Mouse (Mus musculus) retina, adult 2 months (tissue): ENCODE measurements around the gene Tradd.

Experiments used
- DNase-seq: peaks from one replicate; pipeline ENCODE4 v3.0.0-alpha.2; 2012; ENCODE audit warnings: low read depth, low spot score

Gene Tradd

GRCm38 (mm10) chr8:105270101-105270915 is 5.9 kb upstream of the Tradd start:
- DNase-seq: no peak

- DNase-seq: no peak
These were observed 5.1 kb upstream of the Tradd start, which contains the start of gene Hsf4 for GRCm38 (mm10) chr8:105269461-105269947. Gene Hsf4, plus strand, starts transcription at chr8:105269801.

DNA sequence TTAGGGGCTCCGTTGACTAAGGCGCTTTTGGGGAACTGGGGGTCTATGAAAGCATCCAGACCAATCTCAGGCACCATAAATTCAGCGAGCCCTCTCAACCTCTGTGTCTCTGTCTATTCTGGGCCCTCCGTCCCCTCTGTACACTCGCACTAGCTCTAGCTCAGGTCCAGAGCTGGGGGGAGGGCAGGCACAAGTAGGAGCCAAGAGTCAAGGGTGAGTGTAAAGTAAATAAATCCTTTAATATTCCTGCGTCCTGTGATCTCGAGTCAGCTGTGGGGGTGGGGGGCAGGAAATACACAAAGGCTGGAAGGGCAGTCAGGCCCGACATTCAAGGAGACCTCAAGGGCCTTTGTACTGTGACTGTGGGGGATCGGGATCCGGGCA is 4.7 kb upstream of the Tradd start:
- no peak for DNase-seq

DNA sequence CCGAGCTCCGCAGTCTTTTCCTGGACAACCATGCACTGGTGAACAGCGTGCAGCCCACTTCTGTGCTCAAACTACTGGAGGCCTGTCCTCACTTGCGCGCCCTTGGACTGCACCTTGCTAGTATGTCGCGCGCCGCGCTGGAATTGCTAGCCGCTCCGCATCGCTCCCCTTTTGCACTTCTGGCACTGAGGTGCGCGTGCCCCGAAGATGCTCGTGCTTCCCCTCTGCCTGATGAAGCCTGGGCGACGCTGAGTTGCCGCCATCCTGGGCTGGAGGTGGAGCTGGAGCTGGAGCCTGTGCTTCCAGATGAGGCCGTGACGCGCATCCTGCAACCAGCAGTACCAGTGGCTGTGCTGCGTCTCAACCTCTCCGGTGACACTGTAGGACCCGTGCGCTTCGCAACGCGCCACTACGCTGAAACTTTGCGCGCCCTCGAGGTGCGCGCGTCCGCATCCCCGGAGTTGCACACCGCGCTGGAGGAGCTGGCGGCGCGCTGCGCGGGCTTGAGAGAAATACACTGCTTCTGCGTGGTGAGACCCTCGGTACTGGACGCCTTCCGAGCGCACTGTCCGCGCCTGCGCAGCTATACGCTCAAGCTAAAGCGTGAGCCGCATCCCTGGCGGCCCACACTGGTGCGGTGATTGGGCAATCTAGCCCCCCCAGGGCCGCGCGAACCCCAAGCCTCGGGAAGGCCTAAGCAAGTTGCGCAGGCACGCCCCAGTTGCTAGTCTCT is 4.1 kb upstream of the Tradd start:
- no peak for DNase-seq

DNA sequence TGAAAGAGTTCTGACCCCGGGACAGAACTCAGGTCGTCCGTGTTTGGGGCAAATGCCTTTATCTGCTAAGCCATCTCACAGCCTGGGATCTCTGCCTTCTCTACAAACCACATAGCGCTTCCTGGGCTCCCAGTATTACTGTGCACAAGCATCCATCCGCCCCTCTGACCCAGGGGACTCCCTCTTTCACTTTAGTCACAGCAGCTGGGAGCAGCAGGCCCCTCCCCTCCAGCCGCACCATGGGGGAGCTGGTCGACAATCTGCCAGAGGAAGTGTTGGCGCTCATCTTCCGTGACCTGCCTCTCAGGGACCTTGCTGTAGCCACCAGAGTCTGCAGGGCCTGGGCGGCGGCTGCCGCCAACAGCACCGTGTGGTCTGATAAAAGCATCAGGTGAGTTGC is 2.4 kb upstream of the Tradd start:
- no peak for DNase-seq

DNA sequence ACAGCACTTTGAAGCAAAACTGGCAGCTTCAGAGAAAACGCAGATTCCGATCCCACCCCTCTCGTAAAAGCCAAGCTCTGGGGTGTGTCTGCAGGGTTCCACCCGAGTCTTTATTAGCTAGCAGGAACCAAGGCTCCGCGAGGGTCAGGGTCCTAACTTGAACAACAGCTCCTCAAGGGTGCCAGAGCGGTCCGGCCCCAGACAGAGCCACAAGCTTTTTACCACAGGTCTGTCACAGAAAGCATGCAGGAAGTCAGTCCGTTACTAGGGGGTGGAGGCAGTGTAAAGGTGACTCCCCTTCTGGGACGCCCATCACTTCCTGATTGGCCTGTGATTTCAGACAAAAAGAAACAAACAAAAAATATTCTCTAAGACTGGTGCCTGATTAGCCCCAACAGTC is 719 bp upstream of the Tradd start:
- DNase-seq: no peak

DNA sequence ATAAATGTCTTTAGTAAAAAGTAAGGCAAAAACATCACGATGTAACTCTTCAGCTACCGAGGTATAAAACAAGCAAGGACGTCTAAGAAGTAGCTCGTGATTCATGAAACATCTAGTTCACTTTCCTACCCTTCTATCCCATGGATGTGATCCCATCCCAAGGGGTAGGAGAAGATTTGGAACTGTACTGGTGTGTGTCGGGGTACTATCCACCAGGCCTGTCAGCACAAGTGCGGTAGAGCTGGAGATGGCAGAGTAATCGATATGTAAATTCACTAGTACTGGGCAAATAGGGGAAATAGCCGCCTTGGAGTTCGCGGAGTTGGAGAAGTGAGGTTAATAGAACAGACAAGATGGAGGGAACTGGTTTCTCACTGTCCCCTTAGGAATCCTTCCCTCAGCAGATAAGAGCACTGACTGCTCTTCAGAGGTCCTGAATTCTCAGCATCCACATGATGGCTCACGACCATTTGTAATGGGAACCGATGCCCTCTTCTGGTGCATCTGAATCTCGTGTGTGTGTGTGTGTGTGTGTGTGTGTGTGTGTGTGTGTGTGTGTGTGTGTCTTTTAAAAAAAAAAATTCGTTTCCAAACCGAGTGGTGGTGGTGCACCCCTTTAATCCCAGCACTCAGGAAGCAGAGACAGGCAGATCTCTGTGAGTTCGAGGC is 1.0 kb downstream of the Tradd start:
- no peak for DNase-seq

DNA sequence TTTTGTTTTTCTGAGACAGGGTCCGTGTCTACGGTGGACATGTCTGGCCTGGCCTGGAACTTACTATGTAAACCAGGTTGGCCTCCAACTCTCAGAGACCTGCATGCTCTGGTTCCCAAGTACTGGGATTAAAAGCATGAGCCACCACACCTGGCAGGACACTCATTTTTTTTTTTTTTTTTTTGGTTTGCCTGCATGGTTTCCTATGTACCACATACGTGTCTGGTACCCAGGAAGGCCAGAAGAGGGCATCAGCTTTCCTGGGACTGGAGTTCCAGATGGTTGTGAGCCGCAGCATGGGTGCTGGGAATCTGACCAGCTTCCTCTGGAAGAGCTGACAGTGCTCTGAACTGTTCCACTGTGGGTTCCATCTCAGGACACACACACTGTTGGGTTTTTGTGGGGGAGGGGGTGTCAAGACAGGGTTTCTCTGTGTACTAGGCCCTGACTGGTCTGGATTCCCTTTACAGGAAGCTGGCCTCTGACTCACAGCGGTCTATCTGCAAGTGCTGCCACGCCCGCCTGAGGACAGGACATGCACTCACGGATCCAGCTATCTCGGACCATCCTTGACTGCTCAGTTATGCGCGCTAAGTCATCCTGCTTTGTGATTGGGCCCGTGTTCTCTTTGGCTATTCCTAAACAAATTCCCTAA is 3.0 kb downstream of the Tradd start:
- DNase-seq: no peak

DNA sequence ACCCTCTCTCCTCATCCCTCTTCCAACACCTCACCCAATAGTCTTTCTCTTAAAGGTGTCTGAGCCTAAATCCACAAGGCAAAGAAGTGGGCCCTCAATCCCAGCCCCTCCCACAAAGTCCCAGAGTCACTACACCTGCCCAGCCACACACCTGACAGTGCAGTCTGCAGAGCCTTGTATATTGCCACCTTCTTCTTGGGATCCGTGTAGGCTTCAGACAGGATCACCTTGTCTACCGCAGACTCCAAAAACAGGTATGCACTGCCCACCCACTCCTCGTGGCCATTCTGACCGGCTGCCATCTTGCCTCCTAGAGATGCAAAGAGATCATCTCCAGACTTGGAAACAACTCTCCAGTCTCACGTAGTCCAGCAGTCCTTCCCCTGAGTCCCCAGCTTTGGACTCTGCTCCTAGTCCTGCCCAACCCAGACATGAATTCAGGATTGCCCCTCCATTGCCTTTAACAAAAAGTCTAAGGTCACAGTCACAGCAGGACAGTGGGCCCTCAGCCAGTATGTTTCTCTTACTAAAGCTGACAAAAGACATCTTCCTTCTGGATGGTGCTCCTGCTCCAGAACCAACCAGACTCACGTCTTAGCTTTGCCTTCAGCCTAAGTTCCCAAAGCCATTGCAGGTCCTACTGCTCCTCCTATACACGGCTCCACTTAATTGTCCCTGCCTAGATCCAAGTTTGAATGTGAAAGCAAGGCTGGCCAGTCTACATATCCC is 3.9 kb downstream of the Tradd start:
- no peak for DNase-seq

DNA sequence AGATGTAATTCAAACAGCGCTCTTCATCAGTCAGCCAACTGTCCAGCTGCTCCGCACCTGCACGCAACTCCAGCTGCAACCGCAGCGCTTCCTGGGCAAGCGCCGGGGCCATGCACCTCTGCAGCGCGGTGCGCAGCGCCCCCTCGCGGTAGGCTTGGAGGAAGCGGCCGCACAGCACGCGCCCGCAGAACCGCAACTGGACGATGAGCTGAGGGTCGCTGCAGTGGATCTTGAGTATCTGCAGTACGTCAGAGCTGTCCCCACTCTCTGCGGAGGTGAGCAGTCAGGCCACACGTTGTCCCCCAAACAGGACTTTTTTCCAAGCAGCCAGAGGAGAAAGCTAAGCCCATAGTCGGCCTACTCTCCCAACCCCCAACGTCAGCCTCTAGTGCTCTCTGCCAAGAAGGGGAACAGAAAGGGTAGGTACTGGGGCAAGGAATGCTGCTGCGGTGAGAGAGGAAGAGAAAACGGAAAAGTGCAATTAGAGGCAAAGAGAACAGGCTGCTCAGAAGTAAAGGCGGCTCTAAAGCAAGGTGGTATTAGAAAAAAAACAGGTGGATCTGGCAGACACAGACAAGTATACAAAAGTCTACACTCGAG is 4.6 kb downstream of the Tradd start:
- DNase-seq: peak; percentile 50

- no peak for DNase-seq
These were observed 5.3 kb downstream of the Tradd start for GRCm38 (mm10) chr8:105258911-105259720.

- DNase-seq: no peak
These were observed 6.9 kb downstream of the Tradd start for GRCm38 (mm10) chr8:105257318-105258114.

GRCm38 (mm10) chr8:105254966-105255350 is 9.5 kb downstream of the Tradd start, which contains the start of gene B3gnt9:
Gene B3gnt9, minus strand, starts transcription at chr8:105255153.
- no peak for DNase-seq

DNA sequence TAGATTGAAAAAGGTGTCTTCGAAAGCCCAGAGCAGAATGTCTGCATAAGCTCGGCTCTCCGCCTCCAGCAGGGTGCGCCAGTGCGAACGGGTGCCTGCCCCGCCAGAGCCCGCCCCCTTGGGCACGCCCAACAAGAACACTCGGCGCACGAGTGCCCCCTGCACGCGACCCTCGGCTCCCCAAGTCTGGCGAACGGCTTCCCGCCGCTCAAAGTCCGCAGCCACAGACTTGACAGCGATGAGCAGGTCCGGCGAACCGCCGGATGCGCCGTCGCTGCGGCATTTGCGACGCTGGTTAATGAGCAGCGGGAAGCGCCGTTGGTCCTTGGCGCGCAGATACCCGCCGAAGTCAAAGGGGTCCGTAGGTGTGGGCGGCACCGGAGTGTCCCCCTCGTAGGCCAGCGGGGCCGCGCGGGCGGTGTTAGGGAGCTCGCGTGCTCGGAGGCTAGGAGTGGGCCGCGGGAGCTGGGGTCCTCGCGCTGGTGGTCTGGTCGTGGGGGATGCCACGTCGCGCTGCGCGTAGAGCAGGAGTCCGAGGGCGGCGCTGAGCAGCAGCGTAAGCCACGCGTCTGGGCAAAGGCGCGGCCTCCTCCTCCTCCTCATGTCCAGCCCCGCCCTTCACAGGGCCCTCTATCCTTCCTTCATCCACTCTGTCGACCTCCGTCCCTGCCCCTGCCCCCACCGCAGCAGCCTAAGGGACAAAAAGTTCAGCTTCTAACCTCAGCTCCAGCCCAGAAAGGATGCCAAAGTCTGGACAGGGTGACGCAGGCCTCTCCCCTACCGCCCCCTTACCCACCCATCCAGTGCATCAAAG is 10.1 kb downstream of the Tradd start:
- peak; percentile 44 for DNase-seq

DNA sequence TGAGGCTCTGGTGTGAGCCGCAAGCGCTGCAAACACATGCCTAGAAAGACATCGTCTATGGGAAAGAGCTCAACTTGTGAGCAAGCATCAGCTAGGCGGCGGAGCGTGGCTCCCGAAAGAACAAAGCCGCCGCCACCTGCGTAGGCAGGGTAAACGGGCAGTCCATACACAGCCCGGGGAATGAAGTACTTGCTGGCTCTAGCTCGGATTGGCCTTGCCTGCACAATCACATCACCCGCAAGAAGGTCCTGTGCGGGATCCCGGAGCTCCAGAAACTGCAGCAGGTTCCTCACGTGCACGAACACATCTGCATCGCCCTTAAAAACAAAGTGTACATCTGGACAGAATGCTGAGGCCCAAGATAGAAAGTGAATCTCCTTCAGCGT is 10.7 kb downstream of the Tradd start:
- no peak for DNase-seq

DNA sequence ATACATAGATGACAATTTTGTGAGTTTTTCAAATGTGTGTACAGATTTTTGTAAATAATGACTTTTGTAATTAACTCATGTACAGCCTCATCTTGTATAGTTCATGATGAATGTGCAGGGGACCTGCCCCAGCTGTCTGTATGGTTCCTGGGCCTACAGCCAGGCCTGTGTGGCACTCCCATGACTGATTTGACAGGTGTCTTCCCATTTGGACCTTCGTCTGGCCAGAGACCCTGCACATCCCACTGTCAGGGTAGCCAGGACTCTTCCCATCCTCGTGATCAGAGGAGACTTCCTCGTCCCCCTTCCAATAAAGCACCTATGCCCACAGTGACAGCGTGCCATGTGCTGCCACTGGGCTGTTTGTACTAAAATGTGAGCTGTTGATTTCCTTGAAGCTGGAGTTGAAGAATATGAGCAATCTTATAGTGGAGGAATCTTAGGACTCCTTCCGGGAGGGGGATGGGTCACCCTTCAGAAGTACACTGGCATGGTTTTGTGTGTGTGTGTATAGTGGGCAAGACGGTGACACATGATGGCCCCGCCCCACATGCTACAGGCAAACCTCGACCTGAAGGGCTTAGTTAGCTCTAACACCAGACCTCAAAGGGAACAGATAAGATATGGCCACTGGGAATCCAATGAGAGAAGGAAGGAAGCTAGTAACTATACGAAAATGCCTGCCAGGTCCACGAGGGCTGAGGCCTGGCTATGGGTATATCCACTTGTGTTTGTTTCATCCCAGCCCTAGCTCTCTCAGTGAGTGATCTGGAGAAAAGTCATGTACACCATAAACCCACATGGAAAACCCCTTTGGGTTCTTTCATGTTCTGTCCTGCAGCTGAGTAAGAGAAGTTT is 11.5 kb downstream of the Tradd start:
- DNase-seq: no peak

DNA sequence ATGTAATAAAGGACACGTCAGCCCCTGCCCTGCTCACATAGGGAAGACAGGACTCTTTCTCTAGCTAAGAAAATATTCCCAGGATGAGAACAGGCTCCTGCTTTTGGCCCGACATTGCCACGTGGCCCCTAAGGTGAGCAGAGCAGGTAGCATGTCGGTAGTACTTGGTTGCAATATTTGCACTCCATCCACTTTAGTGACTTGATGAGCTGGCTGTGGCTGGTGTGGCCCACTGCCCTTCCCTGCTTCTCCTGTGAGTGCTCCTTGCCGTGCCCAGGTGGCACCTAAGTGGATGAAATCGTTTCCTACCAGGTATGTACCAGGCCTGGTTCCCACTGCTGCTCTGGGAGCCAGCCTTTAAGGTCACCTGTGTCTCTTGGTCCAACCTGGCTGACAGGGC is 12.5 kb downstream of the Tradd start:
- no peak for DNase-seq
